Mouse (Mus musculus) left cerebral cortex, adult 2 months (tissue): ENCODE measurements around the gene Rwdd2a. TPM values are rescaled to one million over a fixed set of nuclear protein-coding genes. Genes with fewer than 3 reads are reported as not detected.

Experiments used
- DNase-seq, 2 experiments: peaks; one replicate each; pipeline ENCODE4 v3.0.0; 2021 to 2022; ENCODE audit warnings: low spot score in 2 of 2, mixed read lengths in 1 of 2; ENCODE audit errors: extremely low spot score in 1 of 2
- H3K27ac ChIP-seq: fragments of 200-600 bp; 2 replicates; pipeline ENCODE4 v1.8.1; 2022
- H3K4me3 ChIP-seq: fragments of 200-600 bp; 2 replicates; pipeline ENCODE4 v1.8.1; 2022
- CTCF ChIP-seq: fragments of 200-600 bp; IDR thresholded peaks from 2 replicates; pipeline ENCODE4 v1.8.1; 2022; ENCODE audit warnings: antibody characterized with exemption, mild to moderate bottlenecking, moderate library complexity
- intact Hi-C: fragments of 180-260 bp; cut with DNase I; formaldehyde crosslinking; loops from one replicate; pipeline ENCODE4 v1.15.1; 2025
- total RNA-seq, 2 experiments: library from RNA; stranded (reverse); gene quantifications; 2 replicates each; pipeline ENCODE4 v1.2.3; 2021

Rwdd2a gene
- total RNA-seq, 2 experiments from 2014 or later = 24.0 to 25.5 TPM

DNA sequence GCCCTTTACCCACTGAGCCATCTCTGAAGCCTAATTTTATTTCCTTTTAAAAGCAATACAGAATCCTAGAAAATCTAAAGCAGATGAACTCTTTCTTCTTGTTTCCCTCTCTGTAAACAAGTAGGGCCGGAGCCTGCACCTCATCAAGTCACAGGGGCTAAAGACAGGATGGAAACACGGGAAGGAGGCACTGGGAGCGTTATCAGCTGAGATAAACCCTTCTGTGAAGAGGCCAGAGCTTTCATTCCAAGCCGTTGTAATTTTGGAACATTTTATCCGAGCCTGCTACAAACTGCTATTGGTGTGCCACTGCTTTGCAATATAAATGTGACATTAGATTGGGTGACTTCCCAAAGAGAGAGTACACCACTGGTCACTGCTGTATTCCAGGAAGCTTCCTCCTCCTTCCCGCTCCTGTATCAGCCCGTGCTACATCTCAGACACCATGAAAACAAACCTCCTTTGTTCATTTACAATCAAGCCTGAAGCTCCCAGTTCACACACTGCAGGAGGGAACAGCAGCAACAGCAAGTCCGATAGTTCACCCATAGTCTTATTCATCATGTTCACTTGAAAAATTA is 28.0 kb downstream of the Rwdd2a start:
- no peak for TF ChIP-seq CTCF
- DNase-seq = no peak
- H3K27ac ChIP-seq = no peak overlapping the region
- intact Hi-C loops = no loop called here
- H3K4me3 ChIP-seq = no peak overlapping the region

DNA sequence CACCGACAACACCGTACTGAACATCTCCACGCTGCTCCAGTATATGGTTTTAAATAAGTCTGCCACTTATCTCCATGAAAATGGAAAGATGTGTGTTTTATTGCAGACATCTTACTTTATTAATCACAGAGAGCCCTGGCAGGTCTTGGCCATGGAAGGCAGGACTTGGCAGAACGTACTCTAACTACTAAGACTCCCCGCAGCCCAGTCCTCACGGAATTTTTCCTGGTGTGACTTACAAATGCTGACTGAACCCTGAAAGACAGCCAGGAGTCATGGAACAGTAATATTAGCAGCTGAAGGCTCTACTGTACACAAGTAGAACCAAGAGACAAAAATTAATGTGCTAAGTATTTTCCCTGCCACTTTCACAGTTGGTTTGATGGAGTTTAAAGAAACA is 34.0 kb downstream of the Rwdd2a start:
- TF ChIP-seq CTCF = no peak
- Histone ChIP-seq H3K4me3 (no peak overlapping the region), H3K27ac (no peak overlapping the region)
- intact Hi-C loops = no loop called here
- no peak for DNase-seq

- intact Hi-C loops = no loop called here
- no peak overlapping the region for H3K4me3 ChIP-seq
- DNase-seq = no peak
- no peak for TF ChIP-seq CTCF
- no peak overlapping the region for H3K27ac ChIP-seq
Observed at GRCm38 (mm10) chr9:86612091-86612490, 40.3 kb downstream of the Rwdd2a start.

DNA sequence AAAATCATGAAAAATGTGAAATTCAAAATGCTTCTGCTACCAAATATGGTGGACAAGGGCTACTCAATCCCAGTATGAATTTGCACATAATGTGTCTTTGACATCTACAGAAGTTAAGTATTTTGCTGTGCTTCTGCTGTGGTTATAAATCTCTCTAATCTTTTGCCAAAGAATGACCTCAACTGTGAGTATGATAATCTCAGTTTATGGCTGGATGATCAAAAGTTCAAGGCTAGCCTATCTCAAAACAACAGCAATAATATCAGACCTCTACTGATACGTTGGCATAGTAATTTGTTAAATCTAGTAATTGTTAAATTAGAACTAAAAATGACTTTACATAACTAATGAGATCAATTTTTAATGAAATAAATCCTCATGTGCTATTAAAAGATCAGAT is 44.0 kb downstream of the Rwdd2a start:
- TF ChIP-seq CTCF = no peak
- no peak for DNase-seq
- no peak overlapping the region for H3K27ac ChIP-seq
- intact Hi-C loops = no loop called here
- no peak overlapping the region for H3K4me3 ChIP-seq

DNA sequence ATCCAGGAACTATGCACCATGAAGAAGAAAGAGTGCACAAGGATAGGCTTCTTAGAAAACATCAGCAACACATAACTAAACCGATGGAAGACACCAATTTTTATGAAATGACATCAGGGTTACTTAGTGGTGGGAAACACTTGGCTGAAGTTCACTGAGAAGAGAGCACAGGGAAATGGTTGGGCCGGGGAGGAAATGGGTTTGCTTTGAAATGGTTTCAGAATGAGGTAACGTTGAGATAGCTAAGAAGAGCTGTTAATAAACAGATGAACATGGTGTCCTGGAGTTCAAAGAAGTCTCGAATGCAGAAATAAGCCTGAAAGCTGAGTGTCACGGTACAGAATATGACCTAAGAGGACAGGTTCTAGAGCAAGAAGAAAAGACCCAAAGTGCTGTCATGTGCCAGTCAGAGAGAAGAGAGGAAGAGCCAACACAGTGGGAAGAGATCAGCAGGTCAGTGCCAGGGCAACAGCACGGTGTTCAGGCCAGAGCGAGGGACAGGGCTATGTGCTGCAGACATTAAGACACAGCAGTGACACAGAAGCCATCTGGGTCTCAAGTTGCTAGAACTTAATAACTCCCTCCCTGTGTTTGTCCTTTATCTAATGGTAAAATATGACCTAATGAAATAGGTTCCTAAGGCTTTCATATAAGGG is 46.2 kb downstream of the Rwdd2a start:
- TF ChIP-seq CTCF = no peak
- intact Hi-C loops = no loop called here
- no peak for DNase-seq
- Histone ChIP-seq H3K4me3 (no peak overlapping the region), H3K27ac (no peak overlapping the region)

GRCm38 (mm10) chr9:86619341-86620139 is 47.7 kb downstream of the Rwdd2a start:
- H3K27ac ChIP-seq = no peak overlapping the region
- H3K4me3 ChIP-seq = no peak overlapping the region
- intact Hi-C loops = no loop called here
- no peak for TF ChIP-seq CTCF
- no peak for DNase-seq

DNA sequence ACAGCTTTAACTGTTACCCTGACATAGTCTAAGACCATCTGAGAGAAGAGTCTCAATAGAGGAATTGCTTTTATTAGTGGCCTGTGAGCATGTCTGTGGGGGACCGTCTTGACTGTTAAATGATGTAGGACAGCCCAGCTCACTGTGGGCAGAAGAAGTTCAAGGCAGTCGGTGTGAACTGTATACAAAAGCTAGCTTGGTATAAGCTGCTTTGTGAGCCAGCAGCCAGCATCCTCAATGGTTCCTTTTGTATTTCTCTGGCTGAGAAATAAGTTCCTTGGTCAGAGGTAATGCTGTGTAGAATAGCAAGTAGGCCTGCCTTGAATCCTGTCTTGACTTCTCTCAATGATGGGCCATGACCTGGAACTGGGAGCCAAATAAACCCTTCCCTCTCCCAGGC is 50.3 kb downstream of the Rwdd2a start:
- no peak for TF ChIP-seq CTCF
- intact Hi-C loops = no loop called here
- H3K4me3 ChIP-seq = no peak overlapping the region
- no peak for DNase-seq
- no peak overlapping the region for H3K27ac ChIP-seq

- H3K4me3 ChIP-seq = no peak overlapping the region
- peak in 1 of 2 experiments; percentile 12 for DNase-seq
- TF ChIP-seq CTCF = no peak
- H3K27ac ChIP-seq = peak overlapping the region; percentile 22
- intact Hi-C loops = no loop called here
Observed at GRCm38 (mm10) chr9:86624039-86624438, 52.2 kb downstream of the Rwdd2a start.

Other genes with a start within 250 kb of the Rwdd2a start
- 1 to 10 TPM; 4.2 to 5.2 TPM for gene Ube2cbp, start 107.0 kb upstream of the Rwdd2a start, total RNA-seq
- 10 to 100 TPM; 61.4 to 63.9 TPM for gene Dop1a, start 104.8 kb upstream of the Rwdd2a start, total RNA-seq
- gene Pgm3, start 149 bp upstream of the Rwdd2a start, total RNA-seq = 10 to 100 TPM; 16.5 to 17.7 TPM
- 10 to 100 TPM; 47.7 to 51.6 TPM for gene Me1, start 124.0 kb downstream of the Rwdd2a start, total RNA-seq
- gene Prss35, start 171.7 kb downstream of the Rwdd2a start, total RNA-seq = 1 to 10 TPM; 2.0 to 2.5 TPM